Mouse (Mus musculus) heart, postnatal 14 days (tissue): Measurements from ENCODE around the gene Aqp1. TPM values are rescaled to one million over a fixed set of nuclear protein-coding genes. Genes with fewer than 3 reads are reported as not detected.
A peak's percentile ranks its signal among the peaks of the same experiment; 100 is the strongest.

Experiments used
- DNase-seq, 2 experiments: peaks; one replicate each; pipeline ENCODE4 v3.0.0; 2021 to 2022
- intact Hi-C: fragments of 180-260 bp; cut with DNase I; formaldehyde crosslinking; loops from one replicate; pipeline ENCODE4 v1.15.1; 2025
- long read RNA-seq, 2 experiments: library from polyadenylated mRNA; stranded (forward); transcript quantifications; one replicate each; pipeline ENCODE4 v2.0.0; 2021
- total RNA-seq, 2 experiments: library from RNA; stranded (reverse); gene quantifications; 2 replicates each; pipeline ENCODE4 v1.2.3; 2021

The Aqp1 gene
- 100 to 1,000 TPM; 397 to 446 TPM for total RNA-seq
- long read RNA-seq, experiment 1, transcript Aqp1-201 (4 exons, 2,627 nt): major isoform, 52 of 91 reads
- long read RNA-seq, experiment 1, partial matches to known transcripts: 39 of 91 reads
- long read RNA-seq, experiment 1, other reads (novel, unspliced or antisense): 0 of 91 reads
- long read RNA-seq, experiment 2, transcript Aqp1-201 (4 exons, 2,627 nt): major isoform, 33 of 57 reads
- long read RNA-seq, experiment 2, partial matches to known transcripts: 23 of 57 reads
- long read RNA-seq, experiment 2, other reads (novel, unspliced or antisense): 1 of 57 reads

- intact Hi-C loops: loop anchor here (5.0 kb wide), 1 partner anchor 89 kb away; no protein-coding TSS in a partner anchor
- peak; percentile 75 to 76 for DNase-seq
Observed at GRCm38 (mm10) chr6:55335989-55336514, at the start of gene Aqp1. Gene Aqp1 (plus strand): TSS chr6:55336432.

GRCm38 (mm10) chr6:55288007-55288602, 48.1 kb upstream of the Aqp1 start:
- no peak for DNase-seq
- intact Hi-C loops: no loop called here

DNA sequence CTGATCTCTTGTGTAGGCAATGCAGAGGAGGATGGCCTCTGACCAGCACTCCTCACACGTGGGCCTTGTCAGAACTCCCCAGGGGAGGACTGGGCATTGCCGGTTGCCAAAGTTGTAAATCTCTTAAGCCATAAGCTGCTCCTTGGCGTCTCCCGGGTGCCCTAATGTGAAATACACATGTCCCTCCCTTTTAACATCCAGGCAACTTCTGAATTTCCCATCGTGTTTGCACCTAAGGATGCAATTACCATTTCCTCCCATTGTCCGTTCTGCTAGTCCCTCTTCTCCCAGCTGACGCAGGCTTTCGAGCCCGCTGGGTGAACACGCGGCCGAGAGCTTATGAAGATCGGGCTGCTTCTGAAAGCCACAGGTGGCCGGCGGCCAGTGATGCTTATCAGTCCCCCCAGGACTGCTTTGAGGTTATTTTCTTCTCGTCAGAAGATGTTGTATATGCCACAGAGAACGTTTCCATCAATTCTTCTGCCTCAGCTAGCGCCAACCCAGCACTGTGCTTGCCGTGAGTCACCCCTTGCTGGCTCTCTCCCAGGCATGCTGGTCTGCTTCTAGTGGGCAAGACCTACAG, 41.6 kb upstream of the Aqp1 start:
- intact Hi-C loops: no loop called here
- peak; percentile 59 to 71 for DNase-seq

DNA sequence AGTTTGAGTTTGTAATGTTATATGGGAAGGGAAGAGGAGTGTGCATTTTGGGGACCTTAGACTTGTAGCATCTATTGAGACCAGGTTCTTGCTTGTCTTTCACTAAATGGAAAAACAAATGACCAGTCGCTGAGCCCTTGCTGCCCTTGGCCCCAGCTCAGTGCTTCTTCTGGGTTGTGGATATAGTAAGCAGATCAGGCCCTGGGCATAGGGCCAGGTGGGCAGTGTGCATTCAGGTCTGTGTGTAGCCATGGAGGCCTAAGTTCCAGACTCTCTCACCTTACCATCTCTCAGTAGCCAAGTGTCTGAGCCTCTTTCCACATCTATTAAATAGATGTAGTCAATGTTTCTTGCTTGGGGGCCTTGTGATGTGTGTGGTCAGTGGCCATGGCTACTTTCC, 40.9 kb upstream of the Aqp1 start:
- intact Hi-C loops: no loop called here
- DNase-seq: no peak

GRCm38 (mm10) chr6:55299482-55299881, 36.8 kb upstream of the Aqp1 start:
- intact Hi-C loops: no loop called here
- no peak for DNase-seq

DNA sequence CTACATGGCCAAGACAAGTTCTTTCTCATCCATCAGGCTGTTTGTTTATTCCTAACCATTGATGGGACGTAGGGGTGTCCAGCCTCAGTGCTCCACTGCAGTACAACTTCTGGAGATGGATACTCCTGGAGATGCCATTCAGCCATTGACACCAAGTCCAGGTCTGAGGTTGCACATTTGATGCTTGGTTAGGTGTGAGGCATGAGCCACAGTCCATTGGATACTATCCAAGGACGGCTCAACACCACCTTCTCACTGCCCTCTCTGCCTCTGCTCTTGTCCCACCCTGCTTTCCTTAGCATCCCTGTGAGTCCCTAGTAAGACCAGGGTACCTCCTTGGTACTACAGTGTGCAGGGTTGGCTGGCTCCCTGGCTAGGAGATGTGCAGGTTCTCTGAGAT, 36.3 kb upstream of the Aqp1 start:
- intact Hi-C loops: no loop called here
- no peak for DNase-seq

GRCm38 (mm10) chr6:55300704-55301103, 35.5 kb upstream of the Aqp1 start:
- intact Hi-C loops: no loop called here
- no peak for DNase-seq

DNA sequence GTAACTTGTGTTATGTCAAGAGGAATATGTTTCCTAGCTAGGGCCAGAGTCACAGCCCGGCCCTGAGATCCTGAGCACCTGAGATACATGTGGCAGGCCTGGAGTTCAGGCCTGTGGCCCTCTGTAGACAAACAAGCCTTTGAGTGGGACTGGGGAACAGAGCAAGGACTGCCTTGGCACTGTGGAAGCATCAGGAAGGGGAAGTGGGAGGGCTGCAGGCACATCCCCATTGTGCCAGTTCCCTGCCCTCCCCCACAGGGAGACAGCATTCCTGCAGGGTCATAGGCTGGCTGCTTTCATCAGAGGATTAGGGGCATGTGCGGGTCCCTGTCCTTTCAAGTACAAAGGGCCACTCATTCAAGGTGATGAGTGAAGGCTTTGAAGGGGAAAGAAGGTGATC, 26.1 kb upstream of the Aqp1 start:
- no peak for DNase-seq
- intact Hi-C loops: no loop called here

GRCm38 (mm10) chr6:55311962-55312361, 24.3 kb upstream of the Aqp1 start:
- intact Hi-C loops: no loop called here
- no peak for DNase-seq

GRCm38 (mm10) chr6:55313893-55314292, 22.3 kb upstream of the Aqp1 start:
- no peak for DNase-seq
- intact Hi-C loops: no loop called here

DNA sequence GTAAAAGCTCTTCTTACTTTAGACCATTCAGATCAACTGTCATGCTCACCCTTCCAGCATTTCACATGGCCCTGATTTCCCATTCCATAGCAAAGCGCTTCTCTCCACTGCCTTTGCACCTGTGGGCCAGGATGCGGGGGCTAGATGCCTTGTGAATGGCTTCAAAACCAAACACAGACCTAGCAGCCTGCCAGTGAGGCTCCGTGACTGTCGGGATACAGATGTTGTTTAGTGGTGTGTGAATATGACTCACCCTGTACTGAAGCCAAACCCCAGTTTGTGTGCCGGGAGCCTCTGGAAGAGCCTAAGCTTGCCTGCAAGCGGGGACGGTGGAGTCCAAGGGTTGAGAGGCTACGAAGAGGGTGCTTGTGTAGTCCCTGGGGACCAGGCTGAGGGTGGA, 21.6 kb upstream of the Aqp1 start:
- intact Hi-C loops: no loop called here
- peak in 1 of 2 experiments; percentile 44 for DNase-seq

- no peak for DNase-seq
- intact Hi-C loops: no loop called here
Observed at GRCm38 (mm10) chr6:55318597-55318996, 17.6 kb upstream of the Aqp1 start.

DNA sequence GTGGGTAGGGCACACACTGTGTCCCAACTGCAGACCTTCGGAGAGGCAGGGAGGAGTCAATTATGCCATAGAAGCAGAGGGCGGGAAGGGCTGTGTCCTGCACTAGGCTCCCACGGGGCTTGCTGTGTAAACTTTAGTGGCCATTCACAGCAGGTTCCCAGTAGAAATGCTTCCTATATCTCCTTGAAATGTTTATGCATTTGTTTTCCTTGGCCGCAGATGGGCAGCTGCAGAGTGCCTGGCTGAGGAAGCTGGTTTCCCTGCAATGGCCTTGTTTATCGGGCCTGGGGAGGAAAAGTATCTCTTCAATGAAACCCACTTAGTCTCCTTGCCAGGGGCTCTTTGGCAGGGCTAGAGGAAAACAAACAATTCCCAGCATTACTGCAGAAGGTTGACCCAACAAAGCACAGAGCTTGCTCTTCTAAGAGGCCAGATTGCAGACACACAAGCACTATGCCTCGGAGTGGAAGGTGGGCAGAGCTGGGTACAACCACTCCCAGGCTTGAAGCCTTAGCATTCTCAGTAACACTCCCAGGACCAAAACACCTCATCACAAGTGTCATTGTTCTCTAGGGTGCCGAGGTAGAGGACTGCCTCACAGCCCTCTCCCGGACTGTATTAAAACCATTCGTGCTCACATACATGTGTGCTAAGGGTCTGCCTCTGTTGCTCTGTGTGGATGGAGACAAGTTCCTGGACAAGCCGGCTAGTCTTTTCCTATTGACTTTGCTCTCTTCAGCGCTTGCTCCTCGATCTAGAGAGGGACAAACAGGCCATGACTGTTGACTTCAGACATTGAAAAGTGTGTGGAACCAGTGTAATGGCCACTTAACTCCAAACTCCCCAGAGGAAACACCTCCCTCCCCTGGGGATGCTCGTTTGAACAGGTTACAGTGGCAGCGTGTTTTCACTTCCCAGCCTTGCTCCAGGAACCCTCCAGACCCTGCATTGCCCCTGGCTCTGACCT, 16.4 kb upstream of the Aqp1 start:
- peak in 1 of 2 experiments; percentile 20 for DNase-seq
- intact Hi-C loops: no loop called here

DNA sequence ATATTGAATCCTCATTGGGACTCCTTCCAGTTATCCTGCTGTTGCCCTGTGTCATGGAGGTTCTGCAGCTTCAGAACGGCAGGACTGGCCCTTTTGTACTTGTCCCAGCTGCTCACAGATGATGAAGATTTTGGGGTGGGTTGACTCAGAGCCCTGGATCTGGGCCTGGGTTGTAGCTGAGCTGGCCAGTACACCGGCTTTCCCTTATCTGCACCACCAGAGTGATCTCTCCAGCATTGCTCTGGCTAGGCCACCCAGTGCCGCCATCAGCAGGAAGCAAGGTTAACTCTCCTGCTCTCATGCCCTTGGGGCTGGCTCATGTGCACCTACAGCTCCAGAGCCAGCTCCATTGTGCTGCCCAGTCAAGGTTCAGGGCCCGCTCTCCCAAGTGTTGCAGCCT, 15.3 kb upstream of the Aqp1 start:
- peak in 1 of 2 experiments; percentile 47 for DNase-seq
- intact Hi-C loops: no loop called here

DNA sequence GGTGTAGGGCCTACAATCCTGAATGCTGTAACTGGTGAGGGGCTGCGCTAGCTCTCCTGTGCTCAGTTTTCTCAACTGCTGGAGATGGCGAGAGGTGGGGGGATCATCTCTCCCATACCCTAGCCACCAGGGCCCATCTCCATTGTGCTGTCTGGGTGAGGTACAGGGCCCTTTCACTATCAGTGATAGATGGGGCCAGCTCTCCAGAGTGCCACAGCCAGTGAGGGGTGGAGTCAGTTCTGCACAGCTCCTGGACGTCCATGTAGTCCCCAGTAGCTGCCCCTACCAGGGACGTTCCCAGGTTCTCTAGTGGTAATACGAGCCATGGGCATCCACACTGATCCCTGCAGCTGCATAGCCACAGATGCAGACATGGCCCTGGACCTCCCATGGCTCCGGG, 14.7 kb upstream of the Aqp1 start:
- DNase-seq: no peak
- intact Hi-C loops: no loop called here

DNA sequence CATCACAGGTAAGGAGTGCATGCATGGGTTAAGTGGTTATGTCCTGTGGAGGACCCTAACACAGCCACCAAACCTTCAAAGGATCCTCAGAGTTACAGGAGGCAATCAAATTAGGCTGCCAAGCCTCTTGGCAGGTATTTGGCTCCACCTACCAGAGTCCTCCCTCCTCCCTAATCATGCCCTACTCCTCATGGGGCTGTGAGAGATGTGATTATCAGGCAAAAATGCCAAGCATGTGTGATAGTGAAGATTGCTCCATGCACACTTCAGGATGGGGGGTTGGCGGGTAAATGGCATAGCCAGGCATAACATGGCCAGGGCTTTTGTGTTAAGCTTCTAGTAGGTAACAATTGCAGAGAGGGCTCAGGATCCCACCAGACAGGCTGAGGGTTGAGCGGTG, 13.3 kb upstream of the Aqp1 start:
- intact Hi-C loops: no loop called here

DNA sequence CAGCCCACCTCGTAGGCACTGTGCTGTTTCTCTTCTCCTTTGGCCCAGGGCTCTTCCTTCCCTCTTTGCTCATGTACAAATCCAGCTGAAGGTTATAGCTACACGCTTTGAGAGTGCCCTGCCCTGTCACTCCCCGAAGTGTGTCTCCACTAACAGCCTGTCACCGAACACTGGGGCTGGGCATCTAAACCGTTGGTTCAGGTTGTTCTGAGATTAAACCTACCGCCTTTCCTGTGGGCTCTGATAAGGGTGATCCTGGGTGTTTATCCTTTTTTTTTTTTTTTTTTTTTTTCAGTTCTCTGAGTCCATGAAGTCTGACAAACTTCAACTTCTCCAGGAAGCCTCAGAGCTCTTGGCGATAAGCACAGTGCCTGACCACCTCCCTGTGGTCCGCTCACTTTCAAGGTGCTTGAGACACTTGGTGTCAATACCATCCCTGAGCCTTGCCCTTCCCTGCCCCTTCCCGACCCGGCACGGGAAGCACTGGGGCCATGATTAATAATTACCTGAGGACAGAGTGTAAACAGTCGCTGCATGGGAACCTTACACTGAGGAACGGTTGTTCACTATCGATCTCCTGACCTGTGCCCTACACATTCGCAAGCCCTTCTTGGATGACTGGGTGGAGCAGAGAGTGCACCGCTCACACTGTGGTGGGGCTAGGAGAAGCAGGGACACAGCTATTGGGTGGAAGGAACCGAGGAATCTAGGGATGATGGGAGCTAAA, 12.2 kb upstream of the Aqp1 start:
- DNase-seq: no peak
- intact Hi-C loops: no loop called here

More for the DNA sequence above, 13.3 kb upstream of the Aqp1 start:
- no peak for DNase-seq

DNA sequence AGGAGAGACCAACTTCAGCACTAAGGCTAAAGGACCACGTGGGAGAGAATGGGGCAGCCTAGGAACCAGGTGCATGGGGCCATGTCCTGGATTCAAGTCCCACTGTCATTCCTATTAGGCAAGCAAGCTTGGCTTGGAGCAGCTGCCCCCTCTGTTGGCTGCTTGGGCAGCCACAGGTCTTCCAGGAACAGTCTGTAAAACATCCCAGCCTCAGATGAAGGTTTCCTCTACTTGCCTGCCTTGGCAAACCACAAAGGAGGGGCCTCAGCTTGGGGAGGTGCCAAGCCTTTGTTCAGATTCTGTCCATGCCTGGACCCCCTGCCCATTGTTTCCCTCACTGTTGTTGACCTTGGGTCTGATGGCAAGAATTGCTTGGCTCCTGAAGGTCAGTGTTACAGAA, 11.4 kb upstream of the Aqp1 start:
- intact Hi-C loops: no loop called here
- DNase-seq: no peak

GRCm38 (mm10) chr6:55326299-55326698, 9.9 kb upstream of the Aqp1 start:
- DNase-seq: peak in 1 of 2 experiments; percentile 53

DNA sequence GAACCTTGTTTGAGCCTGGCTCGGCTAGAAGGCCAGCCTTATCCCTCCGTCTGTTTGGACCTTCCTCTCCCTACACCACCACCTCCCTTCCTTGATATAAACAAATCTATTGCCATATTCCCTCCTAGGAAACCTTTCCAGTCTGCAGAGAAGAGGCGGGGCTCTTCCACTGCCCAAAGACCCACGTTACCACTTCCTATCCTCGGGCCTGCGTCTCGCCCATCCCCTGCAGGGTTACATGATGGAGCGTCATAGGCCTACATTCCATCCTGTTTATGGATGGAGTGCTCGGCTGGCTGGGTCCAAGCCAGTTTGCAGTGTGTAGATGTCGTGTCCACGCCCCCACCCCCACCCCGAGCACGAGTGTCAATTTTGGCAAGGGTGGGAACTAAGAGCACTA, 8.9 kb upstream of the Aqp1 start:
- DNase-seq: no peak
- intact Hi-C loops: no loop called here

More at GRCm38 (mm10) chr6:55326299-55326698, 9.9 kb upstream of the Aqp1 start:
- intact Hi-C loops: no loop called here
